Mouse (Mus musculus) adrenal gland, postnatal 4 days (tissue): ENCODE data around the gene Vmn2r97. TPM values are rescaled to one million over a fixed set of nuclear protein-coding genes. Genes with fewer than 3 reads are reported as not detected.
"Not testable (repeated sequence)": the region's sequence is repeated elsewhere in the genome, so short reads cannot be mapped to it uniquely, and the experiment has no call there.

Experiments
- DNase-seq, 2 experiments: peaks; one replicate each; pipeline ENCODE4 v3.0.0; 2021 to 2022; ENCODE audit warnings: low spot score in 2 of 2, mixed read lengths in 2 of 2
- long read RNA-seq, 2 experiments: library from polyadenylated mRNA; stranded (forward); transcript quantifications; one replicate each; pipeline ENCODE4 v2.0.0; 2021
- total RNA-seq, 2 experiments: library from RNA; stranded (reverse); gene quantifications; 2 replicates each; pipeline ENCODE4 v1.2.3; 2021

Gene Vmn2r97
- under 1 TPM in 1 of 2 experiments, not detected in 1; 0.08 TPM for total RNA-seq
- long read RNA-seq, experiment 1 = 0 reads
- long read RNA-seq, experiment 2 = 0 reads

DNA sequence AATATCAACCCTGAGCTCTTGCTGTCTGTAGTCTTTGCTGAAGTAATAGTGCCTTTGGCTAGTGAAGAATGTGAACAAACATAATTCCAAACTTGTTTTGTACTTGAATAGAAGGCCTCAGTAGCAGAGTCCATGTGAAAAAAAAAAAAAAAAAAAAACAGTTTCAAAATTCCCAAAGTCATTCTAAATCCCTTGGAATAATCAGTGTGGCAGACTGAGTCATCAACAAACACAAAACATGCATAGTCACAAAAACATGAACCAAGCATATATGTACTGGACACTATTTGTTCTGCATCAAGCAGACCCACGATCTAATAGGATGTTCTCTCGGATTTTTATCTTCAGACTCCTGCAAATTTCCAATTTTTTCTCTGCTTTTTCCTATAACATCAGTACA, at the start of gene Vmn2r97:
TSS of gene Vmn2r97 (plus strand) at position 301 of the 400 bp plus-strand sequence.
- DNase-seq = not testable (repeated sequence)

DNA sequence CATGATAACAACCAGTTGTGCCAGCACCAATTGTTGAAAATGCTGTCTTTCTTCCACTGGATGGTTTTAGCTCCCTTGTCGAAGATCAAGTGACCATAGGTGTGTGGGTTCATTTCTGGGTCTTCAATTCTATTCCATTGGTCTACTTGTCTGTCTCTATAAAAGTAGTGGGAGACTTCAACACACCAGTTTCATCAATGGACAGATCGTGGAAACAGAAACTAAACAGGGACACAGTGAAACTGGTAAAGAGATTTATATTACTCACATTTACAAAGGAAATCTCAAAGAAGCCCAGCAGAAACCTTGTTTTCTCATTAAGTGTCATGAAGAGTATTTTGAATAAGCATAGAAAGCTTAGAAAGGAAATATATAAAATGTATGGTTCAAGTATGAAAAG, 31.7 kb upstream of the Vmn2r97 start:
- not testable (repeated sequence) for DNase-seq

DNA sequence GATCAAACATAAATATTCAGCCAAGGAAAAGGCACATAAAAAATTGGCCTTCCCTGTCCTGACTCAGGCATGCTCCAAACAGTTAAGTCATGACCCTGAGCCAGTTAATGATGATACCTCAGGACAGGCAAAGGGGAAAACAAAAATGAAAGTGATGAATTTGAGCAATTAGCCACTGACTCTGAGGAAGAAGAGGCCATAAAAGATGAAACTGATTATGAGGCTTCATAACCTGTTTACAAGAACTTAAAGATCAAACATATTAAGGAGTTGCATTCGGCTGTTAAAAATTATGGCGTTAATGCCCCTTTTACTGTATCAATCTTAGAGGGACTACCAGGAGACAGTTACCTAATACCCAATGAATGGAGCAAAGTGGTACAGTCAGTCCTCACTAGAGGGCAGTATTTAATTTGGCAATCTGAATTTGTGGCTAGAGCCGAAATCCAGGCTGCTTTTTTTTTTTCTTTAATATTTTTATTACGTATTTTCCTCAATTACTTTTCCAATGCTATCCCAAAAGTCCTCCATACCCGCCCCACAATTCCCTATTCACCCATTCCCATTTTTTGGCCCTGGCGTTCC, 24.3 kb upstream of the Vmn2r97 start:
- no peak for DNase-seq

DNA sequence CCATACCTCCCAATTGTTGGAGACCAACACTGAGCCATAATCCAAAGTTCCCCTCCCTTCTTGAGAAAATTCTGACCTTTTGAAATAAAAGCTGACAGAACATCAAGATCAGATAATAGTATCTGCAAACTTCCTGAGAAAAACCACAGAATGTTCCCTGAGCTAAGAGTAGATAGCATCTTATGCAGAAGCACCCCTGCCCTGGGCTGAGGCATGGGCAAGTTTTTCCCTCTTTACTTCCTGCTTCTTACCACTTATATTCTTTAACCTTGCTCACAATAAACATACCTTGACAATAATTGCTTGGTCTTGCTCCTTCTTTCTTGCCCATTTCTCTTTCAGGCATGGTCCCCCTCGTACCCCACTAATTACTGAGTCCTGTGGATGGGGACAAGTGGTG, 43.7 kb downstream of the Vmn2r97 start:
- DNase-seq = not testable (repeated sequence)

DNA sequence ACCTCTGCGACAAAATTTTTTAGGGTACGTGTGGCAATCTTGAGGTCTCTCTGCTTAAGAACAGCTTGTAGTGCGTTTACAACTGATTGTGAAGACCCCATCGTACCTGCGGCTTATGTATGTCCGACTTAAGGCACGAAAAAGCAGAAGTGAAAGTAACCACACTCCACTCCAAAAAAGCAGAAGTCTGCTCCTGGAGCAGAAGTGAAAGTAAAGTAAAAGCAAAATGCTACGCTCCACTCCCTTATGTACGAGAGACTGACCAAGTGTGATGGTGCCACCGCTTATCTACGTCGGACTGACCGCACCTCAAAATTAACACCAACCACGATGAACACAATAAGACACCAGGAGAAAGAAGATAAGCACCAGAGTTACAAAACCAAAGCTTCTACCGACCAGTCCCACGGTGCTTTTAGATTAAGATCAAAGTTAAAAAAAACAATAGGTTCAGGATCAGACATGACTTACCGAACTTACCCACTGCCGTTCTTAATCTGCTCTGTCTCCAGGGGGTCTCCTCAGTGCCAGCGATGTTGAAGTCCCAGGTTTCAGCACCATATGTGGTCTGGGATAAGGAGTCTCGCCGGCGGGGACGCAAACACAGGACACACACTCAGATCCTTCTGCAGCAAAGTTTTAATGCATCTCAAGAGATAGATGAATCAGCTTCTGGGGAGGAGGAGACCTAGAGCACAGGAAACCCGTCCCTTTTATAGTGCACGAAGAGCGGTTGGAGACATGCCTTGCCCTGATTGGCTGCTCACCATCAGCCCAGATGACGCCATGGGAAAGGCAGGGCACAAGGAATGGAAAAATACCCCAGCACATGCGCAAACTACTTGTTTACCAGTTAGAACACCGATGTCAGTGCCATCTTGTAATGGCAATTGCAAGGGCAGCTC, 54.5 kb downstream of the Vmn2r97 start:
- DNase-seq = no peak

Other genes with a start within 250 kb of the Vmn2r97 start
- not detected for gene Vmn2r98, start 139.2 kb downstream of the Vmn2r97 start, total RNA-seq